Mouse (Mus musculus): Measurements from ENCODE around the gene 2610008E11Rik. TPM values are rescaled to one million over a fixed set of nuclear protein-coding genes. Genes with fewer than 3 reads are reported as not detected.
"Not testable (repeated sequence)": the region's sequence is repeated elsewhere in the genome, so short reads cannot be mapped to it uniquely, and the experiment has no call there.

2610008E11Rik gene
- total and polyA plus RNA-seq, 2 experiments from 2014 or later = 24.9 to 47.4 TPM

- Histone ChIP-seq H3K4me2 (ENCODE audit: low read depth) (no peak overlapping the region), H3K9me3 (ENCODE audit: low read length) (no peaks in the 10 kb centered on the region), H3K9ac (no peak overlapping the region), H3K27ac (ENCODE audit: low read depth, low read length) (no peak overlapping the region), H3K4me3 (ENCODE audit: low read depth, low read length) (no peak overlapping the region), H3K4me1 (ENCODE audit: insufficient read depth) (no peaks in the 10 kb centered on the region), H3K27me3 (ENCODE audit: insufficient read depth, low read length) (no peaks in the 10 kb centered on the region), H3K36me3 (ENCODE audit: insufficient read depth) (no peaks in the 10 kb centered on the region)
- no peak for TF ChIP-seq CTCF (IDR thresholded peaks at IDR 0.05; ENCODE audit: low read depth)
- WGBS = 74% methylated on average over 8 of the region's 8 CpGs
- no peak for ATAC-seq
- no peak for DNase-seq
Measured at GRCm38 (mm10) chr10:79106325-79107282, 9.2 kb upstream of the 2610008E11Rik start.

GRCm38 (mm10) chr10:79096706-79097105 is 694 bp downstream of the 2610008E11Rik start:
- DNase-seq = peak; percentile 6
- Histone ChIP-seq H3K4me3 (ENCODE audit: low read depth, low read length) (peak overlapping the region; percentile 76), H3K27ac (ENCODE audit: low read depth, low read length) (peak overlapping the region; percentile 100), H3K4me2 (ENCODE audit: low read depth) (peak overlapping the region; percentile 66), H3K27me3 (ENCODE audit: insufficient read depth, low read length) (no peaks in the 10 kb centered on the region), H3K9ac (peak overlapping the region; percentile 100), H3K4me1 (ENCODE audit: insufficient read depth) (peaks cover 19% of the 10 kb centered on the region), H3K36me3 (ENCODE audit: insufficient read depth) (peaks cover 16% of the 10 kb centered on the region), H3K9me3 (ENCODE audit: low read length) (no peaks in the 10 kb centered on the region)
- ATAC-seq = no peak
- TF ChIP-seq CTCF (IDR thresholded peaks at IDR 0.05; ENCODE audit: low read depth) = no peak
- 4% methylated on average over 2 of the region's 2 CpGs for WGBS

GRCm38 (mm10) chr10:79091731-79092130 is 5.7 kb downstream of the 2610008E11Rik start:
- Histone ChIP-seq H3K36me3 (ENCODE audit: insufficient read depth) (peaks cover 54% of the 10 kb centered on the region), H3K27me3 (ENCODE audit: insufficient read depth, low read length) (no peaks in the 10 kb centered on the region), H3K4me3 (ENCODE audit: low read depth, low read length) (no peak overlapping the region), H3K4me1 (ENCODE audit: insufficient read depth) (peaks cover 19% of the 10 kb centered on the region), H3K27ac (ENCODE audit: low read depth, low read length) (no peak overlapping the region), H3K4me2 (ENCODE audit: low read depth) (no peak overlapping the region), H3K9me3 (ENCODE audit: low read length) (no peaks in the 10 kb centered on the region), H3K9ac (no peak overlapping the region)
- no peak for TF ChIP-seq CTCF (IDR thresholded peaks at IDR 0.05; ENCODE audit: low read depth)
- DNase-seq (no peak), ATAC-seq (no peak)

- no peaks in the 10 kb centered on the region for H3K27me3 ChIP-seq (ENCODE audit: insufficient read depth, low read length)
- H3K9me3 ChIP-seq (ENCODE audit: low read length) = no peaks in the 10 kb centered on the region
- 65% methylated on average over 4 of the region's 4 CpGs for WGBS
- peaks cover 58% of the 10 kb centered on the region for H3K36me3 ChIP-seq (ENCODE audit: insufficient read depth)
- H3K27ac ChIP-seq (ENCODE audit: low read depth, low read length) = no peak overlapping the region
- no peak overlapping the region for H3K9ac ChIP-seq
- no peak for TF ChIP-seq CTCF (IDR thresholded peaks at IDR 0.05; ENCODE audit: low read depth)
- no peaks in the 10 kb centered on the region for H3K4me1 ChIP-seq (ENCODE audit: insufficient read depth)
- DNase-seq = no peak
- H3K4me3 ChIP-seq (ENCODE audit: low read depth, low read length) = no peak overlapping the region
- ATAC-seq = no peak
- H3K4me2 ChIP-seq (ENCODE audit: low read depth) = no peak overlapping the region
Measured at GRCm38 (mm10) chr10:79089000-79089399, 8.4 kb downstream of the 2610008E11Rik start.

GRCm38 (mm10) chr10:79086577-79086976 is 10.8 kb downstream of the 2610008E11Rik start:
- no peak overlapping the region for H3K9ac ChIP-seq
- H3K4me3 ChIP-seq (ENCODE audit: low read depth, low read length) = no peak overlapping the region
- TF ChIP-seq CTCF (IDR thresholded peaks at IDR 0.05; ENCODE audit: low read depth) = no peak
- peaks cover 41% of the 10 kb centered on the region for H3K36me3 ChIP-seq (ENCODE audit: insufficient read depth)
- no peak overlapping the region for H3K27ac ChIP-seq (ENCODE audit: low read depth, low read length)
- 98% methylated on average over 2 of the region's 2 CpGs for WGBS
- H3K9me3 ChIP-seq (ENCODE audit: low read length) = no peaks in the 10 kb centered on the region
- H3K4me1 ChIP-seq (ENCODE audit: insufficient read depth) = no peaks in the 10 kb centered on the region
- no peak overlapping the region for H3K4me2 ChIP-seq (ENCODE audit: low read depth)
- no peak for DNase-seq
- no peaks in the 10 kb centered on the region for H3K27me3 ChIP-seq (ENCODE audit: insufficient read depth, low read length)
- no peak for ATAC-seq

- not testable (repeated sequence) for DNase-seq; H3K27ac ChIP-seq (ENCODE audit: low read depth, low read length); H3K4me3 ChIP-seq (ENCODE audit: low read depth, low read length); H3K4me1 ChIP-seq (ENCODE audit: insufficient read depth); H3K27me3 ChIP-seq (ENCODE audit: insufficient read depth, low read length); ATAC-seq; H3K4me2 ChIP-seq (ENCODE audit: low read depth); H3K9ac ChIP-seq
- Histone ChIP-seq H3K36me3 (ENCODE audit: insufficient read depth) (peaks cover 11% of the 10 kb centered on the region), H3K9me3 (ENCODE audit: low read length) (peaks cover 15% of the 10 kb centered on the region; the same call in 1 of the 2 replicates)
- 87% methylated on average over 3 of the region's 3 CpGs for WGBS
Measured at GRCm38 (mm10) chr10:79057370-79057769, 40.0 kb downstream of the 2610008E11Rik start.

GRCm38 (mm10) chr10:79042457-79042856 is 54.9 kb downstream of the 2610008E11Rik start:
- H3K9ac ChIP-seq; H3K27me3 ChIP-seq (ENCODE audit: insufficient read depth, low read length); H3K4me1 ChIP-seq (ENCODE audit: insufficient read depth); H3K4me3 ChIP-seq (ENCODE audit: low read depth, low read length); H3K36me3 ChIP-seq (ENCODE audit: insufficient read depth); ATAC-seq; DNase-seq; H3K27ac ChIP-seq (ENCODE audit: low read depth, low read length); H3K9me3 ChIP-seq (ENCODE audit: low read length); H3K4me2 ChIP-seq (ENCODE audit: low read depth): not testable (repeated sequence)
- 74% methylated on average over 2 of the region's 2 CpGs for WGBS
